In genomic region chr19:36533082-36533481, GRCm38 (mm10) we compare ENCODE assay signal across 10 mouse cellular contexts. TPM values are rescaled to one million over a fixed set of nuclear protein-coding genes. Genes with fewer than 3 reads are reported as not detected.
DNase-seq lines count a peak whose midpoint lies in the region; ATAC-seq and TF ChIP-seq lines count a peak whose summit lies in the region.
"Had no signal": no experiment of that assay in that cellular context is flagged by ENCODE, and none has a peak within 500 bp of the region (broad histone marks: within the 10 kb centered on the region; RNA-seq: fewer than 3 reads in every experiment).

No protein-coding gene starts in this region.

- H3K4me1 ChIP-seq in spleen, adult 2 months (ENCODE audit: control insufficient read depth, insufficient read depth, insufficient read length) = no peaks in the 10 kb centered on the region; the same call in none of the 2 replicates

- intact Hi-C loops in heart, postnatal 10 days (cut with DNase I) = no loop called here
- intact Hi-C loops in heart, postnatal 36 days (cut with DNase I) = loop anchor here (5.0 to 10.0 kb wide), 2 partner anchors 61 to 448 kb away; partner anchors contain the start of gene Rpp30
- intact Hi-C loops in left cerebral cortex, postnatal 14 days (cut with DNase I) = no loop called here

- no peak overlapping the region for H3K4me3 ChIP-seq in spleen, adult 2 months (ENCODE audit: extremely low read depth, insufficient read depth, insufficient read length)
- H3K4me3 ChIP-seq: hindbrain, embryonic 15.5 days; neural tube, embryonic 12.5 days had no signal

- H3K27ac ChIP-seq in spleen, adult 2 months (ENCODE audit: insufficient read depth, low read length) = 0 out of 2 replicates have a peak overlapping the region, but pooled peaks have one; percentile 21
- H3K27ac ChIP-seq: neural tube, embryonic 12.5 days had no signal

- H3K27me3 ChIP-seq in spleen, adult 2 months (ENCODE audit: control insufficient read depth, insufficient read depth, low read length) = no peaks in the 10 kb centered on the region
- H3K27me3 ChIP-seq: hindbrain, embryonic 15.5 days; neural tube, embryonic 12.5 days had no signal

- TF ChIP-seq POLR2A in spleen, adult 2 months (IDR thresholded peaks at IDR 0.05; ENCODE audit: low read depth, low read length) = no peak

- peak; percentile 8; the same call in 1 of the 2 replicates for TF ChIP-seq CTCF in spleen, adult 2 months (IDR thresholded peaks at IDR 0.05; ENCODE audit: extremely low read depth, insufficient read depth, insufficient read length, insufficient replicate concordance)

- 60% methylated on average over 5 of the region's 5 CpGs for whole genome bisulfite sequencing in spleen, adult 2 months

- ATAC-seq in granulocyte monocyte progenitor cell, adult 5-6 weeks (replicated peaks; ENCODE audit: poor library complexity, severe bottlenecking) = peak; percentile 43; the same call in 1 of the 2 replicates

- no peaks in the 10 kb centered on the region for H3K36me3 ChIP-seq in spleen, adult 2 months (ENCODE audit: control insufficient read depth, insufficient read depth, low read length)
- H3K36me3 ChIP-seq: hindbrain, embryonic 15.5 days; neural tube, embryonic 12.5 days had no signal

- peak; percentile 24 for DNase-seq in heart, postnatal 4 days
- no peak for DNase-seq in heart, postnatal 10 days
- peak in 1 of 2 experiments; percentile 12 for DNase-seq in spleen, adult 2 months (ENCODE audit: low read depth in 1 of 2, low spot score in 2 of 2)
- no peak for DNase-seq in spleen, postnatal 14 days (ENCODE audit: low spot score in 2 of 2)
- DNase-seq in thymus, postnatal 4 days = peak; percentile 88
- DNase-seq in heart, postnatal 36 days = no peak
- no peak for DNase-seq in left cerebral cortex, postnatal 14 days (ENCODE audit: low spot score in 2 of 2)

RNA-seq across cellular contexts. Expression of gene Hectd2, which starts 21.4 kb away (rescaled TPM):
- total RNA-seq in heart, postnatal 4 days (2021) = 1 to 10 TPM; 7.2 to 9.3 TPM
- total RNA-seq in heart, postnatal 10 days (2021) = 1 to 10 TPM; 3.0 to 3.1 TPM
- polyA plus RNA-seq in spleen, adult 2 months (2012; rRNA removed) = 0.28 and 0.35 TPM in 2 replicates
- total RNA-seq in granulocyte monocyte progenitor cell, adult 5-6 weeks (2014; fragmentation: Nextera tagmentation) = 3.0 and 4.5 TPM in 2 replicates
- total RNA-seq in granulocyte monocyte progenitor cell, adult 5-6 weeks (2017) = 2.1 and 2.4 TPM in 2 replicates
- 1 to 10 TPM; 1.6 to 2.5 TPM for total RNA-seq in heart, postnatal 36 days (2021)
- total RNA-seq in left cerebral cortex, postnatal 14 days (2021) = 10 to 100 TPM; 28.6 to 32.5 TPM

Comparison
In these comparisons a context has a peak if more than half of its experiments do, and no peak if none do; other contexts are left out.
1. DNase-seq: peak in heart, postnatal 4 days (single experiment) and thymus, postnatal 4 days (single experiment); none in heart, postnatal 10 days (0 of 2), spleen, postnatal 14 days (0 of 2), heart, postnatal 36 days (0 of 2) and left cerebral cortex, postnatal 14 days (0 of 2).